Mouse (Mus musculus) granulocyte monocyte progenitor cell, adult 5-6 weeks (primary cell): ENCODE data around the gene Camk1g. TPM values are rescaled to one million over a fixed set of nuclear protein-coding genes. Genes with fewer than 3 reads are reported as not detected.

ENCODE experiments used
- ATAC-seq: replicated peaks from 2 replicates; pipeline ENCODE4 v1.8.0; 2016; ENCODE audit warnings: mild to moderate bottlenecking, moderate TSS enrichment, inconsistent platforms; ENCODE audit not compliant: poor library complexity, severe bottlenecking
- total RNA-seq, 2 experiments: library from RNA; stranded (forward) in 1 of 2; stranded (reverse) in 1 of 2; fragments of 200-712, 200-1000 nt in 1 of 2; fragments of >200 nt in 1 of 2; fragmentation: Nextera tagmentation in 1 of 2; gene quantifications; 2 replicates each; pipeline ENCODE4 v1.2.3; 2014 to 2017

Camk1g gene
- total RNA-seq, 2 experiments from 2014 or later = not detected

DNA sequence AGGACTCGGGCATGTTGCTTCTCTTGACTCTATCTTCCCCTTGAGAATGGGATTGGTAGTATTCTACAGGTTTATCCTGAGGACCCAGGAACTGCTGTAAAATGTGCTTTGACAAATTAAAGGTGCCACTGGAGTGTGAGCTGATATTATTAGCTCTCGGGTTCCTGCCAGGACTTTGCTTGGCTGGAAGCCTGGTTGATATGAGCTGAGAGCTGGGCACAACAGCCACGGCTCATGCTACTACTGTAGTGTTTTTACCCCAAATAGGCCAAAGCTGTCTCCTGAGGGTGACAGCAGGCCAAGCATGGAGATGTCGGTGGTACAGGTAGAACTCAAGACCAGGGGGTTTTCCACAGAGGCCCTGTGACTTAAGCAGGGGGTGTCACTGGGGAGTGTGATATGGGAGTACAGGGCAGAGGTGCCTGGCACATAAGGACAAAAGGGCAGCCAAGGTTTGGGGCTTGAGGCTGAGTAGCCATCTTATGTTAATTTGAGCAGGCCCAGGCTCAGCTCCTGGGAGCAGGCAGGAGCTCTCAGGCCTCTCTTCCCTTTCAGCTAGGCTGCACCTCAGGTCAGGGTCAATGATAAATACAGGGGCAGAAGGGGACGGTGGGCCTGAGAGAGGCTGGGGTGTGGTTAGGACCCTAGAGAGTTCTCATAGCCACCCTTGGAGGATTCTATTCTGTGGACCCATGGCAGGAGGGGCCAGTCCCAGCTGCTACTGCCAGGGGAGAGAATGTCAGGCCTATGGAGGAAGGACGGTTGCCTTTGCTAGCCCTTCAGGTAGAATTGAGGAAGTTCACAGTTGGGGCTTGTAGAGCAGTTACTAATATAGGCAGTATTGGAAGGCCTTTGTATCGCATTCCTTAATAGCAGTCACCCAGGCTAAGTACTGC, 33.7 kb downstream of the Camk1g start:
- peak; percentile 54 for ATAC-seq

DNA sequence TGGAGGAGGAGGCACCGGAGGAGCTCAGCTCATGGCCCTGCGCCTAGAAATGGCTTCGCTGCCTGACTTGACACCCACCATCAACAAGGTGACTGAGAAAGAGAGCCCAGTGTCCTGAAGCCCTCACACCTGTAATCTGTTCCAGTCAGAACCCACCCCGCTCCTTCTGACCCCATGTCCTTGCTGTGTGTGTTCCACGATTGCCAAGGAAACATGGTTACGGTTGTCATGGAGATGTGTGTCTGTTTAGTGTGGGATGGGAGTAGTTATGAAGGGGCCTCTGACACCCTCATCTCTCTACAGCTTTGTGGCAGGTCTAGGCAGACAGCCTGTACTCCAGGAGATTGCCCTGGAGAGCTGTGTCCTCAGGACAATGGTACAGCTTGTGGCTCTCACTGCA, 35.6 kb downstream of the Camk1g start:
- no peak for ATAC-seq

DNA sequence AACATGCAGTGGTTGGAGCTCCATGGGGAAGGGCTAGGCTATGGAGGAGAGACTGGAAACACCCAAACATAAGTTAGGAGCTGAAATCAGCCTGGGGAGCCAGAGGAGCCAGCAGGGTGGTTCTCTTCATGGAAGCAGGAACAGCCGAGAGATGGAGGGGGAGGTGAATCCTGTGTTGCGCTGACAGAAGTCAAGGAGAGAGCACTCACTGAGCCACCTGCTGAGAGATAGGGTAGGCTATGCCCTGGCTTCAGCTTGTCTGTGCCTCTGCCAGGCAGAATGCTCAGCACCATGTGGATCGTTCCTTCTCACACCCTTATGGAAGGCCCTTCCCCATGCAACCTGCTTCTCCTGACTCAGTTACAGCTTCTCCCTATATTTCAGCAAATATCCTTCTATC, 36.3 kb downstream of the Camk1g start:
- no peak for ATAC-seq

DNA sequence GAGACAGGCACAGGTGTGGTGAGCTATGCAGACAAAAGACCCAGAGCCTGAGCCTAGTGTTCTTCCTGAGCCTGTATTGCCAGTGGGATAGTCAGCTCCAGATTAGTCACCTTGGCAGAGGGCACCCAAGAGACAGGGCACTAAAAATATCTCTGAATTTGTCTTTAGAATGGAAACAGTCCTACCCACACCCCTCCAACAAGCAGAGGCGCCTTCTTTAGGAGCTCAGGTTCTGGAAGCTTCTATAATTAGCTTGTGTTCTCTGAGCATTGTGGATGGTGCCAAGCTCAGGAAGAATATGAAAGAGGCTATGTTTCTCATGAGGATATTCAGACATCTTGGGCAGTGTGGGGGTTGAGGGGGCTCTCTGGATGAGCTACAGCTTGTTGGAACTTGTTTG, 37.4 kb downstream of the Camk1g start:
- no peak for ATAC-seq

DNA sequence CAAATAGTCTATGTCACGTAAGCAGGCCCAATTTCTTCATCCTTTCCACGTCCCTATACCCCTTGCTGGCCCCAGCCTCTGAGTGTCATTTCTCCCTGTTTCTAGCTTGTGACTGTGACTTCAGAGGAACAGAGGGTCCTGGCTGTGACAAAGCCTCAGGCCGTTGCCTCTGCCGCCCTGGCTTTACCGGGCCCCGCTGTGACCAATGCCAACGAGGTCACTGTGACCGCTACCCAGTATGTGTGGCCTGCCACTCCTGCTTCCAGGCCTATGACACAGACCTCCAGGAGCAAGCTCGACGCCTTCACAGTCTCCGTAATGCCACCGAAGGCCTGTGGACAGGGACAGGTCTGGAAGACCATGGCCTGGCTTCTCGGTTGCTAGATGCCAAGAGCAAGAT, 38.1 kb downstream of the Camk1g start:
- ATAC-seq = no peak

DNA sequence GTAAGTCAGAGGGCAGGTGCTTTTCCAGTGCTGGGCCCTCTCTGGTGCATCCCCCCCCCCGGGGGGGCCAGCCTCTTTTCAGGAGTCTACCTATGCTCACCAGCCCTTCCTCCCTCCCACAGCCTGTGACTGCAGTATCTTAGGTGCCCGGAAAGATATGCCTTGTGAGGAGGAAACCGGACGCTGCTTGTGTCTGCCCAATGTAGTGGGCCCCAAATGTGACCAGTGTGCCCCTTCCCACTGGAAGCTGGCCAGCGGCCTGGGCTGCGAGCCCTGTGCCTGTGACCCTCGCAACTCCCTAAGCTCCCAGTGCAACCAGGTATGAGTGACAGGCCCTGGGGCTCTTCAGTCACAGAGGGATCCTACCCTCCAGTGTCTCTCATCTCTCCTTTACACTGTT, 39.5 kb downstream of the Camk1g start:
- ATAC-seq = no peak

DNA sequence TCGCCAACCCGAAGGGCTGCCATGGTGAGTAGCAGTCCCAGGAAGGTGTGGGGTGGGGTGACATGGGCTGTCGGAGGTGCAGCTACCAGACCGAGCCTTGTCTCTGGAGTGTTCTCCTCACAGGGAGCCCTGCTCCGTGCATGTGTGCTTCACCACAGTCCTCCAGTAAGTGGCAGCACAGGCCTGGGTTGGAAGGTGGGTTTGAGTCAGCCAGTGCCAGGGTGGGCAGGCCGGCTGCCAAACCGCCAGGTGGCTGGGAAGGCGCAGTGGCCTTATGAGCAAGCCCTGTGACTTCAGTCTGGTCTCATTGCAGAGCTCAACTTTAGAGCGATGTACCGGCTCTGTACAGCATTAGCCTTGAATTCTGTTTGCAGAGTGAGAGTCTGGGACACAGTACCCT, 39.9 kb downstream of the Camk1g start:
- ATAC-seq = peak; percentile 66

DNA sequence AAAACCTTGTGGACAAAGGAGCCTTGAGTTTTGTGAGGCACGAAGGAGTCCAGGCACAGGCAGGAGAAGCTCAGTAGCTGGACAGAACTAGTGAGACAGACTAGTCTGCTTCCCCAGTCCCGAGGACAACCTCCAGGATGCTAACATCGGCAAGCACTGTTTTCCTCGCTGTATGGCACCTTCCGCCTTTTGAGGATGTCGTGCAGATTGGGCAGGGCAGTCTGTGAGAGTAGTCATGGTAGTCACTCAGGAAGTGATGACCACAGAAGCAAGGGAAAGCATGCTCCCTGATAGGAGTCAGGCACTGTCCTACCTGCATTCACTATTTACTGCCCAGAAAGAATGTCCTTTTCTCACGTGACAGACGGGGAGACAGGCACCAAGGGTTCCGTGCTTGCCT, 40.5 kb downstream of the Camk1g start:
- ATAC-seq = peak; percentile 73

DNA sequence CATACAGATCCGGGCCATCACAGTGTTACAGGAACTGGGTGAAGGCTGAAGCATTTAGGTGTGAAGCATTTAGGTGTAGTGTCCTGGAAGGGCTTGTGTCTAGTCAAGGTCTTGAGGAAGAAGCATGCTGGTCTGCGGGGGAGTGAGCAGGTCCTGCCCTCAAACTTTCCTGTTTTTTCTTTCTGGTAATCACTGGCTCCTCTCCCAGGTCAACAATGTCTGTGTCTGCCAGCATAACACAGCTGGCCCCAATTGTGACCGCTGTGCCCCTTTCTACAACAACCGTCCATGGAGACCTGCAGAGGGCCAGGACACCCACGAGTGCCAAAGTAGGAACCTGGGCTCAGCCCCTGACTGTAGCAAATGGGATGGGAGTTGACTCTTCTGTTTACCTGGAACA, 42.4 kb downstream of the Camk1g start:
- no peak for ATAC-seq

DNA sequence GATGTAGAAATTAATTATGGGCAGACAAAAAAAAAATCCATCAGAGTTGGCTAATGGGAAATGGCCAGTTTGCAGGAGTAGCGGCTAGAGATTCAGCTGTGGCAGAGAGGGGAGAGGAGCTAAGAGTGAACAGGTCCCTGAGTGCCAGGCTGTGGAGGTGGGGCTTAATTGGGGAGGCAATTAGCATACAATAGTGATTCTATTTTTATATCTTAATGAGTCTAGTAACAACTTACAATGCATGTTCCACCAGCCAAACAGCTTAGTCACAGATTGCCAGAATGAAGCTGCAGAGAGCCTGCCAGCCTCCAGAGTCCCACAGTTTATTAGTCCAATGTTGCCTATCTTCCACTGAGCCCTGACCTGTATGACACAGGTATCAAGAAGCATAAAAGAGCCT, 42.9 kb downstream of the Camk1g start:
- ATAC-seq = no peak

DNA sequence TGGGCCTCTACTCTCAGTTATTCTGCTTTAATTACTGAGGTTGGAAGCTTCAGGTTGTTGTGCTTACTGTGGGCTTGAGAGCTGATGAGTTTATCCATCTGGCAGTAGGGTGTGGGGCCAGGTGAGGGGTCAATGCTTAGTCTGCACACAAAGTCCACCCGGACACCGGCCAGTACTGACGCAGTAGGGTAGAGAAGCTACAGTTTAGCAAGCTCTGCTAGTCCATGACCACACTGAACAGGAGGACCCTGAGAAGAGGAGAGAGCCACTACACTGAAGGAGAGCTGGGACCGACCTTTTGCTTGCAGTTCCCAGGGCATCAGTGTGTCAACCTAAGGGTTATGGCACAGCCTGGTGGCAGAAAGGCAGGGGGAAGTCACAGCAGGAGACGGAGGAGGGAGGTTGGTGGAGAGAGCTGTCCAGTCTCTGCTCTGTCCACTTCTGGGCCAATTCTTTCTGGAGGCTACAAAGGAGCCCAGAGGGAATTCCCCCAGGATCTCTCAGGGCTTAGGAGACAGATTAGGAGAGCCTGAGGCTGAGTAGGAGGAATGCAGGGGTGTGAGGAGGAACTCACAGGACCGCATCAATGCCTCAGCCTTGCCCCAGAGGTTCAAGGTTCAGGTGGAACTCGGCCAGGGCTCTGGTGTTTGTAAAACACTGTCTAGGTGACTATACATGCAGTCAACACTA, 43.5 kb downstream of the Camk1g start:
- no peak for ATAC-seq

DNA sequence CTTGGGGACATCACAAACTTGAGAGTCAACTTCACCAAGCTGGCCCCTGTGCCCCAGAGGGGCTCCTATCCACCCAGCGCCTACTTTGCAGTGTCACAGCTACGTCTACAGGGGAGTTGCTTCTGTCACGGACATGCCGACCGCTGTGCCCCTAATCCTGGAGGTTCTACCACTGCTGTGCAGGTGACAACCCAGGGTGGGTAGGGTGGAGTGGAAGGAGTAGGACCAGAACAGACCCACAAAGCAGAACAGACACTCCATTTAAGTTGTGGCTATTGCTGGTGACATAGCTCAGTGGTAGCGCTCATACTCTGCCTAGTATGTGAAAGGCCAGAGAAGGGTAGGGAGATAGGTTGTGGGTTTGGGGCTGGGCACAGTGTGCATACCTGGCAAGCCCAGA, 44.2 kb downstream of the Camk1g start:
- ATAC-seq = no peak

DNA sequence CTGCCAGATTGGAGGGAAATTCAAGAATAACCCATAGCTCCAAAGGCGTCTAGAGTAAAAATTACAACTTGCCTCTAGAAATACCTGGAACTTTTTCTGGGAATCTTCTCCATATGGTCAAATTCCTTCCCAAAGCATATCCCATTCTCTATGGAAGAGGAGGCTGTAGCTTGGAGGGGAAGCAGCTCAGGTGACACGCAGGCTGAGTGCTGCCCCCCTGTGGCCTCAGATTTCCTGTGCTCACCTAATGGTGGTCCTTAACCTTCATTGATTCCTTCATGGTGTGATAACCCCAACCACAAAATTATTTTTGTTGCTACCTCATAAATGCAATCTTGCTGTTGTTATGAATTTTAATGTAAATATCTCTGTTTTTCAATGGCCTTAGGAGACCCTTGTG, 45.9 kb downstream of the Camk1g start:
- ATAC-seq = peak; percentile 47; the same call in 1 of the 2 replicates

DNA sequence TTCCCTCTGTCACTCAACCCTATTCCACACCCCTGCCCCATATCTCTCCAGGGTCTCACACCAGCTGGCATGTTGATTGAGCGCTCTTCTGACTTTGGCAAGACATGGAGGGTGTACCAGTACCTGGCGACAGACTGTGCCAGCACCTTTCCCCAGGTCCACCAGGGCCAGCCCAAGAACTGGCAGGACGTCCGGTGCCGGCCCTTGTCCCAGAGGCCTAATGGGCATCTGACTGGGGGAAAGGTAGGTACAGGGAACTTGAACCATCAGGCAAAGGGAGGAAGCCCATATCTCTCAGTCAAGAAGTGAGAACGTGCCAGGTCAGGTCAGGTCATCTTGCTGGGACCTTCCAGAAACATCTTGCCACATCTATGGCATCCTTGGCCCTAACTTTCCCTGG, 46.4 kb downstream of the Camk1g start:
- ATAC-seq = no peak

DNA sequence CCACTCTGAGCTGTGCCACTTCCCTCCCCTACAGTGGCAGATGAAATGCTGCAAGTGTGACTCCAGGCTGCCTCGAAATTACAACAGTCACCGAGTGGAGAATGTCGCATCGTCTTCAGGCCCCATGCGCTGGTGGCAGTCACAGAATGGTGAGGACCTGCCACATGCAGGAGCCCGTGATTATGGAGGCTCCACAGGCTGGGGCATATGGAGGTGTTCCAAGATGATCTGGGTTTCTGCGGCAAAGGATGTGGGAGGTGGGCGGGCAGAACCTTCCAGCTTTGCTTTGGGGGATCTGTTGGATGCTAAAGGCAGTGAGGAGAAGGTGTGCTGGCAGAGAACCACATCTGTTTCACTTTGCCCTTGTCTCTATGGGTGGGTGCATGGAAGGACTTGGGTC, 49.7 kb downstream of the Camk1g start:
- ATAC-seq = no peak

DNA sequence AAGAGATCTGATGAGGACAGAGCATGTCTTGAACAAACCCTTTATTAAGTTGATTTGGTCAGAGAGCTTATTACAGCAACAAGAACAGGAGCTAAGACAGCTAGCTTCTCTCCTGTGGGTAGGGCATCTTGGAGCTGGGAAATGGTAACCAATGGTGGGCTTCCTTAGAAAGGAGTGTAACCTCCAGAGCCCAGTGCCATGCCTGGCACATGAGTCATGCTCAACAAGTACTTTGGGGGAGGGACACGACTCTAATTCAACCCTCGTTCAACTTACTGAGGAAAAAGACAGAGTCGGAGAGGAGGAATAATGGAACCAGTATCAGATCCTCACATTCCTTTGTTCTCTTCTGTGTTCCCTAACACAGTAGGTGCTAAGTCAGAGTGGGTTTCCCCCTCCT, 50.4 kb downstream of the Camk1g start:
- no peak for ATAC-seq

DNA sequence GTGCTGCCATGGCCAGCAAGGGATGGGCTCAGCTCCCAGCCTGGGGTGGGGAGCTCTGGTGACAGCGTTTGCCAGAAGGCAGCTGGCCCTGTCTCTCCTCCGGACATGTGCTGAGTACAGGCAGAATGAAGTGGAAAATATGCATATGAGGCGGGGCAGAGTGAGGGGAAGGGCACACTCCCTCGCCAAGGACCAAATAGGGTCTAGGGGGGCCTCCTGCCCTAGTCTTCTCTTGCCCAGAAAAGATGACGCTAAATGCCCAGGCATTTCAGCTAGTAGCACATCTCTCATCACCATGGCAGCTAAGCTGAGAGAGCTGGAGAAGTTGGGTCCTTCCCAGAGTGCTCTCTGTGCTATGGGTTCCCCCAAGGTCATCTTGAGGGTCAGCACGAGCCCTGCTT, 52.9 kb downstream of the Camk1g start:
- no peak for ATAC-seq

DNA sequence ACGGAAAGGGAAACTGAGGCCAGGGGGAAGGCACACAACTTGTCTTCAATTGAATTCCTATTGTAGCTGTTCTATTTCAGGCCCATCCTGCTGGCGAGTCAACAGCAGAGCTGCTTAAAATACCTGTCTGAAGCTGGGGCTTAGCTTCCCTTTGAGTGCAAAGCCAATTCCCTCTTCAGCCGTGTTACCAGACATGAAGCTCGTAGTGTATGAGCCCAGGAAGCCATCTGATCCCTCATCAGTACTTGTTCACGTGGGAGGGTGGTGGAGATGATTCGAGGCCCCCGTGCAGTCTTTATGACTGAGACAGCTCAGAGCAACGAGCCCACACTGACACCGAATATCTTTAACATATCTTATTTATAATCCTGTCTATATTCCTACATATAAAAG, 53.7 kb downstream of the Camk1g start:
- ATAC-seq = no peak

DNA sequence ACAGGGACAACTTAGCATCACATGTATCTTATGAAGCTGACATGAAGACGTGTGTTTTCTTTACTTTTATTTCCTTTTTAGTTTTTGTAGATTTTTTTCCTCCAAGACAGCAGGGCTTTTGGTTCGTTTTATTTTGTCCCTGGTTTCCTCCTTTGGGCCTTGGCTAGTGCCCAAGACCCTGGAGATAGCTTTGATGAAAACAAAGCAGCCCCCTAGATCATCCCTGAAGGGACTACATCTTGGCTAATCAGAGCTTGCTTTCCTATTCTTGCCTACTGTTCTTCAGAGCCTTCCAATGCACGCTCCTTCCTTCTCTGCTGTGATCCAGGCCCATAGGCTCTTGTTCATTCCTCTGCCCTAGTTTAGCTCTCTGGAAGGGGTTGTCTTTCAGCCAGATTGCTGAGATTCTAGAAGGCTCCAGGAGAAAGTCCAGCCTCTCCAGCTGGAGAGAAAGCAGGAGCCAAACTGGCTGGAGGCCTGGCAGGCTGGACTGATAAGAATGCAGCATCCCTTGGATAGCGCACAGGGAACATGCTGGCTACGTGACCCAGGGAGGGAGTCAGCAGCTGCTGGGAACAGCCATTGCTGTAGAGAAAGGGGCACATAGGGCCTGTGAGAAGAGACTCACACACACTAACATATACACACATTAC, 54.3 kb downstream of the Camk1g start:
- no peak for ATAC-seq

DNA sequence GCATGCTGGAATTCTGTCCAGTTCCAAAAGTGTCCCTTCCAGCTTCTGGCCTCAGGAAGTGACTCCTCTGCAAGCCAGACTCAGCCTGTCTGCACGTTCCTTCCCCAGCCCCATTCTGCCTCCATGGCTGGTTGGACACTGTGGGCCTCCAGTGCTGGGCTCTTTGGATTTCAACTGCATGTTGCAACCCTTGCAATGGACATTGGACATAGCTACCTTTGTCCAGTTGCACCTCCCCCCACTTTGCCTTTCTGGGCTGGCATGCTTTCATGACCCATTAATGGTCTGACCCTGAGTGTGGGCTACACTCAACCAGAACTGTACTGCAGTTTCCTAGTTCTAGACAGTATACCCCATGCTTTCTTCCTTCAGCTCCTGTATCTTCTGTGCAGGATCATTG, 58.5 kb downstream of the Camk1g start:
- ATAC-seq = no peak

DNA sequence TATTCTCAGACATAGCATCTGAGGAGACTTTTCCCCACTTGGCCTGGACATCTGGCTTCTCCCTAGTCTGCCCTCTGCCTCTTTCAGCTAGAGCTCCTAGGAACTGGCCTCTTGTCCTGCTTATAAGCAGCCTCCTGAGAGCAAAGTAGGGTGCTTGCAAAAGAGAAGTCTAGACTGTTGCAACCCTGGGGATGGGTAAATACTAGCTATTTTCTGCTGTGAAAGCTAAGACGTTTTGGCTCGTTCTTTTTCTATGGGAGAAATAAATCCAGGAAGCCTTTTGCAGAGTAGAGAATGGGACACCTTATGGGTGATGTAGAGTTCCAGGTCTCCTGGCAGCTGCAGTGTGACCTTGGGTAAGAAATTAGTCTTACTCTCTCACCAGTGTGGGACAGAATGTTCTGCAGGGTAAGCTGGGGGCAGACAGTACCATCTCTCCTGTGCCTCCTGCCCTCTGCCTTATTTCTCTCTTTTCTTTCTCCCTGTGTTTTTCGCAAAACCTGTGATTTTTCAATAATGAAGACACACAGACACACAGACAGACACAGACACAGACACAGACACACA, 59.5 kb downstream of the Camk1g start:
- peak; percentile 31; the same call in 1 of the 2 replicates for ATAC-seq
